Mouse (Mus musculus) testis, adult 2 months (tissue): ENCODE measurements at regions not wholly inside any gene's neighbourhood (a gene's known extent, or its start where the extent isn't known, plus 50 kb on each side); places are given as distances from the start of the nearest gene placed in this dataset.

Experiments
- H3K27ac ChIP-seq: fragments of 200-500 bp; 2 replicates; pipeline ENCODE4 v1.5.1; 2012; ENCODE audit warnings: low read depth, low read length; ENCODE audit not compliant: control insufficient read depth, insufficient read depth
- H3K27me3 ChIP-seq: fragments of 200-500 bp; 2 replicates; pipeline ENCODE4 v1.6.1; 2012; ENCODE audit warnings: mild to moderate bottlenecking, low read length, moderate library complexity; ENCODE audit not compliant: control insufficient read depth, insufficient read depth
- H3K36me3 ChIP-seq: fragments of 200-500 bp; 2 replicates; pipeline ENCODE4 v1.6.1; 2012; ENCODE audit warnings: mild to moderate bottlenecking, low read length; ENCODE audit not compliant: control insufficient read depth, insufficient read depth
- H3K4me1 ChIP-seq: fragments of 200-500 bp; 2 replicates; pipeline ENCODE4 v1.6.1; 2012; ENCODE audit warnings: low read length; ENCODE audit not compliant: control insufficient read depth, insufficient read depth
- H3K4me3 ChIP-seq: fragments of 200-500 bp; 2 replicates; pipeline ENCODE4 v1.5.1; 2012; ENCODE audit warnings: low read depth, mild to moderate bottlenecking, low read length, moderate library complexity, mixed read lengths; ENCODE audit not compliant: control insufficient read depth
- CTCF ChIP-seq: fragments of 200-500 bp; IDR thresholded peaks from 2 replicates; pipeline ENCODE4 v1.5.1; 2012; ENCODE audit warnings: low read depth, mild to moderate bottlenecking, inconsistent platforms, low read length, moderate library complexity; ENCODE audit not compliant: control insufficient read depth, insufficient read depth, insufficient replicate concordance
- POLR2A ChIP-seq: fragments of 200-500 bp; IDR thresholded peaks from 2 replicates; pipeline ENCODE4 v1.6.1; 2012; ENCODE audit warnings: low read depth, mild to moderate bottlenecking, inconsistent platforms, low read length, moderate library complexity; ENCODE audit not compliant: control insufficient read depth

DNA sequence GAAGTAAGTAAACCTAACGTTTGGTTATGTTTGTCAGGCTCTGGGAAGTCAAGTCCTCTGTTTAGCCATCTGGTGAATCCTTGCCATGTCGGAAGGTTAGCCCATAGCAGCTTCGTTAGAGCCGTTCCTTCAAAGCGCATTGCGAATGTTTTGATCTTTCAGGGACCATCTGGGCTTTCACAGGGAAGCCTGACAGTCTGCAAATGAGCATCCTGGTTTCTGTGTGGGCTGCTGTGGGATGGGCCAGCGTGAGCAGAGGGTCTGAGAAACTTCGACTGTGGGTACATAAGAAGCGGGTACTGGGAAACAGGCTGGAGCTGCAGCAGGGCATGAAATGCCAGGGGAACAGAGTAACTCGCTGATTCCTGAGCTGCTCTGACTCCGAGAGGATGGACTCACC lies 274.7 kb upstream of the Nr2f2 start:
- H3K27me3 ChIP-seq: no peaks in the 10 kb centered on the region
- no peak overlapping the region for H3K27ac ChIP-seq
- no peak overlapping the region for H3K4me3 ChIP-seq
- H3K36me3 ChIP-seq: no peaks in the 10 kb centered on the region
- no peak for TF ChIP-seq POLR2A
- no peaks in the 10 kb centered on the region for H3K4me1 ChIP-seq

DNA sequence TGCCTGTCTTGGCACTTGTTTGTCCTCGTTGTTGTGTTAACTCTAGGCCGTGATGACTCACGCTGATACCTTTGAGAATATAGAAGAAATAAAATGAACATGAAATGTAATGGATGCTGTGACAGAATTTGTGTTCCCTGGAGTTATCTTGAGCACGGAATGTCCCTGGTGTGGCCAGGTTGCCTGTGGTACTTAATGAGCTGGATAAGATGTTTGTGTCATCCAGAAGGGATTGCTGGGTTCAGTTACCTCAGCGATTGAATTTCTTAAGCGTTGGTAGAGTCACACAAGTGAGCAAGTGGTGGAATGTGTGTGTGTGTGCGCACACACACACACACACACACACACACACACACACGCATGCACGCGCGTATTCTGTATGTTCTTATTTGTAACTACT lies 274.0 kb upstream of the Nr2f2 start:
- Histone ChIP-seq H3K4me1 (no peaks in the 10 kb centered on the region), H3K36me3 (no peaks in the 10 kb centered on the region), H3K27me3 (no peaks in the 10 kb centered on the region), H3K4me3 (no peak overlapping the region), H3K27ac (no peak overlapping the region)
- no peak for TF ChIP-seq POLR2A
- TF ChIP-seq CTCF: no peak

- no peak overlapping the region for H3K4me3 ChIP-seq
- H3K36me3 ChIP-seq: no peaks in the 10 kb centered on the region
- H3K4me1 ChIP-seq: no peaks in the 10 kb centered on the region; the same call in 1 of the 2 replicates
- no peak overlapping the region for H3K27ac ChIP-seq
- TF ChIP-seq CTCF (no peak), POLR2A (no peak)
- H3K27me3 ChIP-seq: no peaks in the 10 kb centered on the region
Observed at GRCm38 (mm10) chr7:70638161-70638560, 271.6 kb upstream of the Nr2f2 start.

GRCm38 (mm10) chr7:70634016-70634415 lies 267.5 kb upstream of the Nr2f2 start:
- Histone ChIP-seq H3K27ac (no peak overlapping the region), H3K36me3 (no peaks in the 10 kb centered on the region), H3K4me1 (no peaks in the 10 kb centered on the region; the same call in 1 of the 2 replicates), H3K27me3 (no peaks in the 10 kb centered on the region), H3K4me3 (no peak overlapping the region)
- TF ChIP-seq POLR2A (no peak), CTCF (no peak)

- TF ChIP-seq POLR2A (no peak), CTCF (no peak)
- H3K4me1 ChIP-seq: no peaks in the 10 kb centered on the region; the same call in 1 of the 2 replicates
- H3K4me3 ChIP-seq: no peak overlapping the region
- no peaks in the 10 kb centered on the region for H3K36me3 ChIP-seq
- no peaks in the 10 kb centered on the region for H3K27me3 ChIP-seq
- H3K27ac ChIP-seq: no peak overlapping the region
Observed at GRCm38 (mm10) chr7:70633577-70633976, 267.0 kb upstream of the Nr2f2 start.

DNA sequence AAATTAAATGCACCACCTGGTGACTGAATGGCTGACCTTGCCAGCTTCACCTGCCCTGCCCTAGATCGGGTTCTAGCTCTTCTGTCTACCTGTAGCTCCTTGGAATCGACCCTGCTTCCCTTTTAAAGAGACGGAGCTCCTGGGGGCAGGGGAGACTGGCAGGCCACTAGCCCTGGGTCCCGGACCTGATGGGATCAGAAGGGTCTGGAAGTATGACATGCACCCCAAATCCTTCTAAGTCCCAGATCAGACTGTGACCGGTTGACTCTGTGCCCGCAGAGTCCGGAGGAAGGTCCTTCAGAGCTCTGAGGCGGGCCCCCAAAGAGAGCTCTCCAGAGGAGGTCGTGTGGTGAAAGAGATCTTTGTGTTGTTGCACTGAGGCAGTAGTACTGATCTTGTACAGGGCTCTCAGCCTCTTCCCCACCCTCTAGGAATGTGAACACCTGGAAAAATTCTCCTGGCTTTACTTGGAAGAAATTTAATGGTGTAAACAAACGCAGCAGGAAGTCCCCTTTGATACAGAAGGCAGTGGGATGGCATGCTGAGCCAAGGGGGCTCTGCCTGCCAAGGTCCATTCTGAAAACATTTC lies 259.2 kb upstream of the Nr2f2 start:
- H3K27ac ChIP-seq: no peak overlapping the region

DNA sequence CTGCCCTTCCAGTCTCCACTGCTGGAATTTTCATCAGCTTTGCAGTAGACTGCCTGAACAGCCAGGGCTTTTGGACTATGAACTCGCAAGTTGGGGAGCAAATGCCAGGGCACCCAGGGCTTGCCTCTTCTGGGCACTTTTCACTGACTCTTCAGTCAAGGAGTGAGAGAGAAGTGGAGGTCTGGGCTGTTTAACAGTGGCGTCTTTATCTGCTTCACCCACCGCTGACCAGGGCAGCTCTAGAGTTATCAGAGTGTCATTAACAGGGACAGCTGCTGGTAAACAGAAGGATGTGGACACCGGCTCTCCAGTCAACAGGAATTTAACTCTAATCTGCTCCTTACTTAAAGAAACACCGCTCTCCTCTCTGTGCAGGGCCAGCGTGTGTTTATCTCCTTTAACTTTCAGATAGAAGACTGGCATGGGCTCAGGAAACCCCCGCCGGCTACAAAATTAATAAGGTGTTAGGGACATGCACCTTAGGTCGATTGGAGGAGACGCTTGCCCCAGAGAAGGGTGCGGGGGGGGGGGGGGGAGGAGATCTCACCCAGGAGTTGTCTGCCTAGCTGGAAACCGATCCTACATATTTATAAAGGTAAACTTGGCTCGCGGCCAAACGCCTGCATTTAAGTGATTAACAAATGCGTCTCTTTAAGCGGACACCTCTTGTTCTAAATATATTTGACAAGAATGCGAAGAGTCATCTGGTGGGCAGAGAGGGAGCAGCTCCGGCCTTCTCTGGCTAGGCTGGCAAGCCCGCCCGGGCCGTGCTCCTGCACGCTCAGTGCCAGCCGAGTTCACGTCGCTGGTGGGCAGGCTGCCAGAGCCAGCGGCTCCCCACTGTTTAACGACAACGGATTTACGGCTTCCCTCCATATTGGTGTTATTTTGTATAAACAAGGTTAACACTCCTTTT lies 258.4 kb upstream of the Nr2f2 start:
- Histone ChIP-seq H3K4me1 (peaks cover 16% of the 10 kb centered on the region), H3K36me3 (no peaks in the 10 kb centered on the region), H3K4me3 (peak overlapping the region; percentile 18), H3K27ac (no peak overlapping the region), H3K27me3 (no peaks in the 10 kb centered on the region)
- TF ChIP-seq POLR2A: no peak
- no peak for TF ChIP-seq CTCF

More for the DNA sequence above, 259.2 kb upstream of the Nr2f2 start:
- Histone ChIP-seq H3K27me3 (no peaks in the 10 kb centered on the region), H3K4me1 (peaks cover 16% of the 10 kb centered on the region), H3K4me3 (no peak overlapping the region), H3K36me3 (no peaks in the 10 kb centered on the region)
- TF ChIP-seq POLR2A: no peak
